Mouse (Mus musculus) heart, embryonic 16.5 days (tissue): Measurements from ENCODE around the gene Unc5a. TPM values are rescaled to one million over a fixed set of nuclear protein-coding genes. Genes with fewer than 3 reads are reported as not detected.

Experiments
- ATAC-seq: fragments of 200-750 bp; cut with Nextera tagmentation; replicated peaks from 2 replicates; pipeline ENCODE4 v1.8.0; 2017; ENCODE audit warnings: moderate number of reproducible peaks; ENCODE audit not compliant: insufficient read depth, low FRiP score; ENCODE audit errors: extremely low read depth
- H3K27ac ChIP-seq: fragments of 300-500 bp; sonication (generic); 2 replicates; pipeline ENCODE4 v1.5.1; 2014; ENCODE audit warnings: mild to moderate bottlenecking, low read length, control low read depth, moderate library complexity
- H3K27me3 ChIP-seq: fragments of 300-500 bp; sonication (generic); 2 replicates; pipeline ENCODE4 v1.6.1; 2014; ENCODE audit warnings: low read length, mixed read lengths; ENCODE audit not compliant: control insufficient read depth, insufficient read depth
- H3K36me3 ChIP-seq: fragments of 300-500 bp; sonication (generic); 2 replicates; pipeline ENCODE4 v1.6.1; 2014; ENCODE audit not compliant: control insufficient read depth, insufficient read depth
- H3K4me1 ChIP-seq: fragments of 300-500 bp; sonication (generic); 2 replicates; pipeline ENCODE4 v1.6.1; 2014; ENCODE audit warnings: low read length, mixed read lengths; ENCODE audit not compliant: control insufficient read depth, insufficient read depth
- H3K4me2 ChIP-seq: fragments of 300-500 bp; sonication (generic); 2 replicates; pipeline ENCODE4 v1.6.1; 2014; ENCODE audit warnings: low read depth, mild to moderate bottlenecking, control low read depth, low read length
- H3K4me3 ChIP-seq: fragments of 300-500 bp; sonication (generic); 2 replicates; pipeline ENCODE4 v1.5.1; 2014; ENCODE audit warnings: mild to moderate bottlenecking, control low read depth, low read length
- H3K9ac ChIP-seq: fragments of 300-500 bp; sonication (generic); 2 replicates; pipeline ENCODE4 v1.6.1; 2014; ENCODE audit warnings: low read length, control low read depth
- H3K9me3 ChIP-seq: fragments of 300-500 bp; sonication (generic); replicated peaks from 2 replicates; pipeline ENCODE4 v1.6.1; 2016; ENCODE audit warnings: low read length; ENCODE audit not compliant: control insufficient read depth
- WGBS: fragments of 180-500 bp; shearing (Covaris S2); extraction: QIAGEN DNeasy Blood & Tissue Kit; methylation state at CpG from one replicate; pipeline ENCODE4 v1.1.7; 2014; 5-methylcytosine and 5-hydroxymethylcytosine counted together
- polyA plus RNA-seq: library from polyadenylated mRNA; unstranded; fragments of >200 nt; fragmentation: Nextera tagmentation; extraction: Ambion mirVana; gene quantifications from 2 replicates; pipeline ENCODE4 v1.2.1, GENCODE M21; 2015

The Unc5a gene
- polyA plus RNA-seq, 1 experiment from 2014 or later = 1.5 TPM

GRCm38 (mm10) chr13:54949592-54949991, 381 bp downstream of the Unc5a start:
- WGBS = 1% methylated on average over 38 of the region's 44 CpGs
- no peak overlapping the region for H3K27ac ChIP-seq

GRCm38 (mm10) chr13:54950131-54950530, 920 bp downstream of the Unc5a start:
- Histone ChIP-seq H3K4me1 (peaks cover 9% of the 10 kb centered on the region; the same call in 1 of the 2 replicates), H3K4me3 (peak overlapping the region; percentile 59), H3K36me3 (no peaks in the 10 kb centered on the region), H3K4me2 (peak overlapping the region; percentile 94), H3K9me3 (no peaks in the 10 kb centered on the region), H3K27ac (no peak overlapping the region), H3K27me3 (peaks cover 93% of the 10 kb centered on the region), H3K9ac (no peak overlapping the region)
- no peak for ATAC-seq
- WGBS = under 1% methylated on average over 9 of the region's 9 CpGs

More at GRCm38 (mm10) chr13:54949592-54949991, 381 bp downstream of the Unc5a start:
- Histone ChIP-seq H3K9me3 (no peaks in the 10 kb centered on the region), H3K36me3 (no peaks in the 10 kb centered on the region), H3K4me2 (peak overlapping the region; percentile 94), H3K4me3 (peak overlapping the region; percentile 59), H3K27me3 (peaks cover 91% of the 10 kb centered on the region), H3K4me1 (peaks cover 9% of the 10 kb centered on the region; the same call in 1 of the 2 replicates), H3K9ac (peak overlapping the region; percentile 63)
- peak; percentile 31 for ATAC-seq

- no peak overlapping the region for H3K27ac ChIP-seq
- H3K4me1 ChIP-seq = peaks cover 9% of the 10 kb centered on the region; the same call in 1 of the 2 replicates
- peaks cover 96% of the 10 kb centered on the region for H3K27me3 ChIP-seq
- H3K9ac ChIP-seq = no peak overlapping the region
- no peaks in the 10 kb centered on the region for H3K36me3 ChIP-seq
- no peak overlapping the region for H3K4me3 ChIP-seq
- H3K4me2 ChIP-seq = no peak overlapping the region
- H3K9me3 ChIP-seq = no peaks in the 10 kb centered on the region
- ATAC-seq = no peak
- 46% methylated on average over 5 of the region's 5 CpGs for WGBS
Observed at GRCm38 (mm10) chr13:54951166-54951565, 2.0 kb downstream of the Unc5a start.

GRCm38 (mm10) chr13:54954745-54955144, 5.5 kb downstream of the Unc5a start:
- Histone ChIP-seq H3K4me2 (no peak overlapping the region), H3K4me1 (0 out of 2 replicates have a peak, but pooled peaks cover 5% of the 10 kb centered on the region), H3K9ac (no peak overlapping the region), H3K27ac (no peak overlapping the region), H3K9me3 (no peaks in the 10 kb centered on the region), H3K27me3 (peaks cover 83% of the 10 kb centered on the region), H3K36me3 (no peaks in the 10 kb centered on the region), H3K4me3 (no peak overlapping the region)
- no peak for ATAC-seq
- WGBS = 48% methylated on average over 2 of the region's 2 CpGs

- peak overlapping the region; percentile 60 for H3K4me3 ChIP-seq
- no peak; the same call in 1 of the 2 replicates for ATAC-seq
- H3K36me3 ChIP-seq = no peaks in the 10 kb centered on the region
- under 1% methylated on average over 48 of the region's 61 CpGs for WGBS
- H3K9ac ChIP-seq = peak overlapping the region; percentile 50; the same call in 1 of the 2 replicates
- H3K27ac ChIP-seq = no peak overlapping the region
- peak overlapping the region; percentile 92 for H3K4me2 ChIP-seq
- peaks cover 72% of the 10 kb centered on the region for H3K27me3 ChIP-seq
- no peaks in the 10 kb centered on the region for H3K4me1 ChIP-seq
- no peaks in the 10 kb centered on the region for H3K9me3 ChIP-seq
Observed at GRCm38 (mm10) chr13:54955695-54956471, 6.7 kb downstream of the Unc5a start.

- 69% methylated on average over 7 of the region's 7 CpGs for WGBS
- Histone ChIP-seq H3K36me3 (no peaks in the 10 kb centered on the region), H3K9me3 (no peaks in the 10 kb centered on the region), H3K4me2 (no peak overlapping the region), H3K27me3 (peaks cover 58% of the 10 kb centered on the region), H3K27ac (no peak overlapping the region), H3K4me1 (no peaks in the 10 kb centered on the region), H3K9ac (no peak overlapping the region), H3K4me3 (no peak overlapping the region)
- no peak for ATAC-seq
Observed at GRCm38 (mm10) chr13:54957281-54957680, 8.1 kb downstream of the Unc5a start.

- 53% methylated on average over 15 of the region's 15 CpGs for WGBS
- H3K27me3 ChIP-seq = peaks cover 41% of the 10 kb centered on the region
Observed at GRCm38 (mm10) chr13:54959059-54959701, 10.0 kb downstream of the Unc5a start.

GRCm38 (mm10) chr13:54959842-54960241, 10.6 kb downstream of the Unc5a start:
- Histone ChIP-seq H3K36me3 (no peaks in the 10 kb centered on the region), H3K4me2 (no peak overlapping the region), H3K27me3 (peaks cover 34% of the 10 kb centered on the region), H3K27ac (no peak overlapping the region), H3K4me1 (no peaks in the 10 kb centered on the region), H3K9ac (no peak overlapping the region), H3K9me3 (no peaks in the 10 kb centered on the region), H3K4me3 (no peak overlapping the region)
- 41% methylated on average over 6 of the region's 6 CpGs for WGBS
- no peak for ATAC-seq

More at GRCm38 (mm10) chr13:54959059-54959701, 10.0 kb downstream of the Unc5a start:
- Histone ChIP-seq H3K4me1 (no peaks in the 10 kb centered on the region), H3K9ac (no peak overlapping the region), H3K4me2 (no peak overlapping the region), H3K27ac (no peak overlapping the region), H3K36me3 (no peaks in the 10 kb centered on the region), H3K9me3 (no peaks in the 10 kb centered on the region), H3K4me3 (no peak overlapping the region)
- ATAC-seq = no peak

- H3K27me3 ChIP-seq = peaks cover 28% of the 10 kb centered on the region
- no peak overlapping the region for H3K4me2 ChIP-seq
- H3K4me3 ChIP-seq = no peak overlapping the region
- H3K4me1 ChIP-seq = no peaks in the 10 kb centered on the region
- WGBS = 59% methylated on average over 3 of the region's 3 CpGs
- no peak for ATAC-seq
- H3K27ac ChIP-seq = no peak overlapping the region
- no peaks in the 10 kb centered on the region for H3K9me3 ChIP-seq
- H3K9ac ChIP-seq = no peak overlapping the region
- no peaks in the 10 kb centered on the region for H3K36me3 ChIP-seq
Observed at GRCm38 (mm10) chr13:54960491-54960890, 11.3 kb downstream of the Unc5a start.
